Mouse (Mus musculus) intestine, embryonic 14.5 days (tissue): ENCODE data around the gene Poldip3. TPM values are rescaled to one million over a fixed set of nuclear protein-coding genes. Genes with fewer than 3 reads are reported as not detected.

ENCODE experiments used
- ATAC-seq: fragments of 200-750 bp; cut with Nextera tagmentation; replicated peaks from 2 replicates; pipeline ENCODE4 v1.8.0; 2017; ENCODE audit warnings: low read depth, moderate number of reproducible peaks, moderate TSS enrichment, moderate library complexity; ENCODE audit not compliant: low FRiP score, low TSS enrichment
- DNase-seq: peaks from one replicate; pipeline ENCODE4 v3.0.0-alpha.2; 2018; ENCODE audit warnings: low spot score
- H3K27ac ChIP-seq: fragments of 300-500 bp; sonication (generic); 2 replicates; pipeline ENCODE4 v1.5.1; 2014; ENCODE audit warnings: low read depth, mild to moderate bottlenecking, control low read depth
- H3K27me3 ChIP-seq: fragments of 300-500 bp; sonication (generic); replicated peaks from 2 replicates; pipeline ENCODE4 v1.6.1; 2014; ENCODE audit warnings: low read length, control low read depth; ENCODE audit not compliant: control insufficient read depth, insufficient read depth
- H3K36me3 ChIP-seq: fragments of 300-500 bp; sonication (generic); 2 replicates; pipeline ENCODE4 v1.6.1; 2014; ENCODE audit warnings: low read length, control low read depth; ENCODE audit not compliant: control insufficient read depth, insufficient read depth
- H3K4me1 ChIP-seq: fragments of 300-500 bp; sonication (generic); replicated peaks from 2 replicates; pipeline ENCODE4 v1.6.1; 2014; ENCODE audit warnings: low read length, control low read depth, mixed read lengths; ENCODE audit not compliant: control insufficient read depth, insufficient read depth
- H3K4me2 ChIP-seq: fragments of 300-500 bp; sonication (generic); 2 replicates; pipeline ENCODE4 v1.6.1; 2014; ENCODE audit warnings: low read length
- H3K4me3 ChIP-seq: fragments of 300-500 bp; sonication (generic); 2 replicates; pipeline ENCODE4 v1.5.1; 2014; ENCODE audit warnings: low read depth, low read length, control low read depth, mixed read lengths
- H3K9ac ChIP-seq: fragments of 300-500 bp; sonication (generic); 2 replicates; pipeline ENCODE4 v1.6.1; 2014; ENCODE audit warnings: mild to moderate bottlenecking, low read length
- H3K9me3 ChIP-seq: fragments of 300-500 bp; sonication (generic); 2 replicates; pipeline ENCODE4 v1.6.1; 2016; ENCODE audit warnings: low read length, control low read depth; ENCODE audit not compliant: control insufficient read depth
- WGBS: fragments of 180-500 bp; shearing (Covaris S2); extraction: QIAGEN DNeasy Blood & Tissue Kit; methylation state at CpG from one replicate; pipeline ENCODE4 v1.1.7; 2014; 5-methylcytosine and 5-hydroxymethylcytosine counted together
- polyA plus RNA-seq: library from polyadenylated mRNA; unstranded; fragments of >200 nt; fragmentation: Nextera tagmentation; extraction: Ambion mirVana; gene quantifications from 2 replicates; pipeline ENCODE4 v1.2.1, GENCODE M21; 2014

Gene Poldip3
- polyA plus RNA-seq, 1 experiment from 2014 or later: 145 TPM

- ATAC-seq (no peak), DNase-seq (no peak)
- 67% methylated on average over 5 of the region's 5 CpGs for WGBS
- Histone ChIP-seq H3K4me3 (no peak overlapping the region), H3K27ac (no peak overlapping the region), H3K9ac (no peak overlapping the region), H3K36me3 (peaks cover 45% of the 10 kb centered on the region), H3K9me3 (no peaks in the 10 kb centered on the region), H3K4me1 (peaks cover 5% of the 10 kb centered on the region; the same call in 1 of the 2 replicates), H3K27me3 (no peaks in the 10 kb centered on the region), H3K4me2 (no peak overlapping the region)
These were observed 24.6 kb downstream of the Poldip3 start for GRCm38 (mm10) chr15:83124625-83125024.

DNA sequence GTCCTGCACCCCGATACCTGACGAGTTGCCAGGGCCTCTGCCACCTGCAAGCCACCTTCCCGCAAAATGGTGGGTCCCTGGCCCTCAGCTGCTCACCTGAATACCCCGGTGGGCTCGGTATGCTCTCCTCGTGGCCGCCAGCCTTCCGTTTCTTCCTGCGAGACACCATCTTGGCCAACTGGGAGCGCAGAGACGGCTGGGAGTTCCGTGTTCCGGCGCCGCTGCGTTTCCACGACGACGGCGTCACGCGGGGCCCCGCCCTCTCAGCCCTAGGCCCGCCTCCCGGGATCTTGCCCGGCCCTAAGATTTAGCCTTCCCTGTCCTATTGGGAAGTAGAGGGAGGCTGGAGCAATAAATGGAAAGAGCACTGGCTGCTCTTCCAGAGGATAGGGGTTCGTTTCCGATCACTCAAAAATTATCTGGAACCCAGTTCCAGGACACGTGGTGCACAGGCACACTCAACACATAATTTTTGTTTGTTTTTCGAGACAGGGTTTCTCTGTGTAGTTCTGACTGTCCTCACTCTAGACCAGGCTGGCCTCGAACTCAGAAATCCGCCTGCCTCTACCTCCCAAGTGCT lies 26.5 kb downstream of the Poldip3 start, which contains the start of gene Rrp7a:
Gene Rrp7a (minus strand): TSS at position 236 of the 580 bp plus-strand sequence.
- H3K27ac ChIP-seq: peak within 1 kb of the TSS; percentile 62
- H3K9ac ChIP-seq: peak within 1 kb of the TSS; percentile 66
- no peaks in the 10 kb centered on the region for H3K9me3 ChIP-seq
- DNase-seq (peak; percentile 94), ATAC-seq (peak; percentile 89)
- H3K27me3 ChIP-seq: no peaks in the 10 kb centered on the region
- peaks cover 45% of the 10 kb centered on the region for H3K36me3 ChIP-seq
- H3K4me1 ChIP-seq: peaks cover 5% of the 10 kb centered on the region; the same call in 1 of the 2 replicates
- H3K4me2 ChIP-seq: peak within 1 kb of the TSS; percentile 76
- peak within 1 kb of the TSS; percentile 77 for H3K4me3 ChIP-seq
- WGBS: 9% methylated on average over 32 of the region's 32 CpGs

DNA sequence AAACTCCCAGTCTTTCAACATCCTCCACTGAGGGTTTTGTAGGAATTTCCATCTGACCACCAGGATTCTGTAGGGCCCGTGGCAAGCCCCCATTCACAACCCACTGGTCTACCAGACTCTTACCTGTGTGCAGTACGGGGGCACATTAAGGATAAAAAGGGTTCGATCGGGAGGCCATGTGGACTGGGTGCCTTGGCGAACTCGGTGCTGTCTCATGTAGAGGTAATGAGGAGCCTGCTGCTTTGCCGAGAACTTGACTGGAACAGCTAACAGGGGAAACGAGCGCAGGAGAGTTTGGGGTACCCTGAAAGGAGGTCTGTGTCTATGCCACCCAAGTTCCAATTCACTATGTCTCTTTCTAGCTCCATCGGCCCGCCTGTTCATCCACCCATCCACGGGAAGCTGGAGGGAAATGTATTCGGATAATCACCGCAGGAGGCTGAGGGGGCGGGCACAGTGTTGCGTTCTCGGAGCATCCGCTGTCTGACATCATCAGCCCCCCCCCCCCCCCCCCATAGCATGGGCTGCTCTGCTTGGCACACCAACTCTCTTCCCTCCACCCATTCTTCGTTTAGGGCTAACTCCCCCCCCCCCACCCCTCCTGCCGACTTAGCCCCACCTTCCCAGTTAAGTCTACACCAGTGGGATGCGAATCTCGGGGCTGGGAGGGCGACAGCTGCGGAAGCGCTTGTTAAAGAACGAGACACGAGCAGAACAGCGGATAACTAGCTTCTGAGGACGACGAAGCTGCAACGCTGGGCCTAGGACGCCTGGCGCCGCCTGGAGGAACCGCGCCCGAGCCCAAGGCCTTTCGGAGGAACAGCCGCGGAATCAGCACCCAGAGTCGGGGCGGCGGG lies 27.2 kb downstream of the Poldip3 start:
- H3K27ac ChIP-seq: peak overlapping the region; percentile 62

GRCm38 (mm10) chr15:83118360-83118759 lies 30.8 kb downstream of the Poldip3 start:
- Histone ChIP-seq H3K4me3 (no peak overlapping the region), H3K4me1 (peaks cover 5% of the 10 kb centered on the region), H3K9ac (no peak overlapping the region), H3K9me3 (no peaks in the 10 kb centered on the region), H3K27me3 (no peaks in the 10 kb centered on the region), H3K27ac (no peak overlapping the region), H3K4me2 (no peak overlapping the region), H3K36me3 (peaks cover 48% of the 10 kb centered on the region)
- ATAC-seq (no peak), DNase-seq (no peak)
- WGBS: 70% methylated on average over 7 of the region's 7 CpGs

More for the DNA sequence above, 27.2 kb downstream of the Poldip3 start:
- H3K9me3 ChIP-seq: no peaks in the 10 kb centered on the region
- WGBS: 3% methylated on average over 43 of the region's 43 CpGs
- H3K4me2 ChIP-seq: peak overlapping the region; percentile 76
- H3K27me3 ChIP-seq: no peaks in the 10 kb centered on the region
- peak overlapping the region; percentile 66 for H3K9ac ChIP-seq
- DNase-seq (peak; percentile 72), ATAC-seq (peak; percentile 44)
- peaks cover 45% of the 10 kb centered on the region for H3K36me3 ChIP-seq
- peaks cover 5% of the 10 kb centered on the region; the same call in 1 of the 2 replicates for H3K4me1 ChIP-seq
- peak overlapping the region; percentile 77 for H3K4me3 ChIP-seq

GRCm38 (mm10) chr15:83115071-83115470 lies 34.1 kb downstream of the Poldip3 start:
- H3K4me1 ChIP-seq: peaks cover 4% of the 10 kb centered on the region; the same call in 1 of the 2 replicates
- no peaks in the 10 kb centered on the region for H3K9me3 ChIP-seq
- no peak for ATAC-seq
- H3K27ac ChIP-seq: no peak overlapping the region
- peaks cover 48% of the 10 kb centered on the region for H3K36me3 ChIP-seq
- no peaks in the 10 kb centered on the region for H3K27me3 ChIP-seq
- 82% methylated on average over 6 of the region's 6 CpGs for WGBS
- no peak for DNase-seq
- H3K4me2 ChIP-seq: no peak overlapping the region
- H3K4me3 ChIP-seq: no peak overlapping the region
- no peak overlapping the region for H3K9ac ChIP-seq

DNA sequence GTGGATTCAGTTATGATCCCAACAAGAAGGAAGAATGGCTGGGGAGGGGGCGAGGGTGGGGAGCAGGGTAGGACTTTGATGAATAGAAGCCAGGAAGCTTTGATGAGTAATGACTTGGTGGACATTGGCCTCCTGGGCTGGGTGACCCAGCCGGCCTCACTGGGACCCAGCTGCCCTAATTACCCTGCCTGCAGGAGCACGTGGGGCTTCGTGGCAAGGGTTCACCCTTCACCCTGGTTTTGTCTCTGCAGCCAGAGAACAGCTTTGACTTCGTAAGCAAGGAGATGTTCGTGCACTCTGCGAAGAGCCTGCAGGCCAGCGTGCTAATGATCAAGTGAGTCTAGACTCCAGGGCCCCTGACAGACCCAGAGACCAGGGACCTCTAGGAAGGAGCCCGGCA lies 35.1 kb downstream of the Poldip3 start:
- peaks cover 43% of the 10 kb centered on the region for H3K36me3 ChIP-seq
- no peak for ATAC-seq
- H3K9me3 ChIP-seq: no peaks in the 10 kb centered on the region
- H3K4me3 ChIP-seq: no peak overlapping the region
- no peak overlapping the region for H3K9ac ChIP-seq
- no peaks in the 10 kb centered on the region for H3K27me3 ChIP-seq
- no peak for DNase-seq
- 76% methylated on average over 9 of the region's 9 CpGs for WGBS
- no peak overlapping the region for H3K4me2 ChIP-seq
- H3K4me1 ChIP-seq: peaks cover 4% of the 10 kb centered on the region; the same call in 1 of the 2 replicates
- H3K27ac ChIP-seq: no peak overlapping the region

DNA sequence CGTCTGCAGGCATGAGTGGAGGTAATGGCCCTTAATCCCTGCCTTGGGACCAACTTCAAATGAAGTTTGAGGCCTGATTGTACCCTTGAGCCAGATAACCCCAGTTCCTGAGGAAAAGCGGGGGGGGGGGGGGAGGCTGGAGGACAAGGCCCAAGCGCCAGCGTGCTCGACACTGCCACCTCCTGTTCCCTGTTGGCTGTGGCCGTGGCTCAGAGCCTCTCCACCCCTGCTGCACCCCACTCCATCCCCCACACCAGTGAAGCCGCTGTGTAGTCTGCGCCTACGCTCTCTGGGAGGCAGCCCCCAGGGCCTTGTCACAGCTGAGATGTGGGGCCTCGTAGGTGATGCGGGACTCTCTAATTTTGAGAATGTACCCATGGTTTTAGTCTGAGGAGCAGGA lies 36.3 kb downstream of the Poldip3 start:
- H3K4me3 ChIP-seq: no peak overlapping the region
- WGBS: 11% methylated on average over 8 of the region's 11 CpGs
- DNase-seq (peak; percentile 81), ATAC-seq (0 out of 2 replicates have a peak, but pooled peaks have one; percentile 37)
- H3K9ac ChIP-seq: no peak overlapping the region
- peaks cover 31% of the 10 kb centered on the region for H3K36me3 ChIP-seq
- H3K27ac ChIP-seq: no peak overlapping the region
- H3K9me3 ChIP-seq: no peaks in the 10 kb centered on the region
- no peak overlapping the region for H3K4me2 ChIP-seq
- H3K4me1 ChIP-seq: peaks cover 4% of the 10 kb centered on the region; the same call in 1 of the 2 replicates
- no peaks in the 10 kb centered on the region for H3K27me3 ChIP-seq

GRCm38 (mm10) chr15:83111874-83112273 lies 37.3 kb downstream of the Poldip3 start:
- Histone ChIP-seq H3K4me3 (no peak overlapping the region), H3K27me3 (no peaks in the 10 kb centered on the region), H3K9me3 (no peaks in the 10 kb centered on the region), H3K36me3 (peaks cover 21% of the 10 kb centered on the region), H3K27ac (no peak overlapping the region), H3K9ac (no peak overlapping the region), H3K4me1 (peaks cover 4% of the 10 kb centered on the region; the same call in 1 of the 2 replicates), H3K4me2 (no peak overlapping the region)
- DNase-seq (no peak), ATAC-seq (no peak)
- WGBS: 77% methylated on average over 7 of the region's 7 CpGs
